Mouse (Mus musculus) E14TG2a.4 (cell line): Measurements from ENCODE around the gene Lsamp.

ENCODE experiments used
- H3K27me3 ChIP-seq: 2 replicates; pipeline ENCODE4 v1.6.1; 2014; ENCODE audit warnings: low read length, control low read depth; ENCODE audit not compliant: insufficient read depth
- H3K36me3 ChIP-seq: 2 replicates; pipeline ENCODE4 v1.6.1; 2014; ENCODE audit warnings: low read length, control low read depth; ENCODE audit not compliant: insufficient read depth
- H3K4me1 ChIP-seq: replicated peaks from 2 replicates; pipeline ENCODE4 v1.6.1; 2014; ENCODE audit warnings: low read depth, low read length, control low read depth
- H3K4me3 ChIP-seq: replicated peaks from 2 replicates; pipeline ENCODE4 v1.5.1; 2014; ENCODE audit warnings: mild to moderate bottlenecking, low read length
- H3K9me3 ChIP-seq: 2 replicates; pipeline ENCODE4 v1.6.1; 2014; ENCODE audit warnings: low read length, control low read depth
- CTCF ChIP-seq: conservative IDR thresholded peaks from 2 replicates; pipeline ENCODE4 v1.5.1; 2014; ENCODE audit warnings: low read length
- NANOG ChIP-seq: IDR thresholded peaks from 2 replicates; pipeline ENCODE4 v1.6.1; 2014; ENCODE audit warnings: borderline replicate concordance, low read length, mixed read lengths
- POU5F1 ChIP-seq: IDR thresholded peaks from 2 replicates; pipeline ENCODE4 v1.6.1; 2014; ENCODE audit warnings: low read length, borderline replicate concordance

Lsamp gene

DNA sequence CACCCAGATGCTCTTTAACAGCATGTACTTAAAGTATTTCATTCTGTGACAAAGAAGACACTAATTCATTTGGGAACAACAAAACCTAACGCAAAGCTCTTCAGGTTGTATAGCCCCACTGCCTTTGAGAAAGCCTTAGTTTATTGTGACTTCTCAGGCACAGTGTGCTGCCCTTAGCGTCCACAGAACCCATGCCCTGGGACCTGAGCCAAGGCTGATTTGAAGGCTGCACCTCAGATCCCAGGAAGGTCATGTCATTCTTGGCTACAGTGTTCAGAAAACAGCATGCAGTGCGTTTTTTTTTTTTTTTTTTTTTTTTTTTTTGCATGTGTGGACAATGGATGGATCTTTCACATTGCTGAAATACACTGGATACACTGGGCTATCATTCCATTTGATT, 210.2 kb downstream of the Lsamp start:
- no peaks in the 10 kb centered on the region for H3K27me3 ChIP-seq

DNA sequence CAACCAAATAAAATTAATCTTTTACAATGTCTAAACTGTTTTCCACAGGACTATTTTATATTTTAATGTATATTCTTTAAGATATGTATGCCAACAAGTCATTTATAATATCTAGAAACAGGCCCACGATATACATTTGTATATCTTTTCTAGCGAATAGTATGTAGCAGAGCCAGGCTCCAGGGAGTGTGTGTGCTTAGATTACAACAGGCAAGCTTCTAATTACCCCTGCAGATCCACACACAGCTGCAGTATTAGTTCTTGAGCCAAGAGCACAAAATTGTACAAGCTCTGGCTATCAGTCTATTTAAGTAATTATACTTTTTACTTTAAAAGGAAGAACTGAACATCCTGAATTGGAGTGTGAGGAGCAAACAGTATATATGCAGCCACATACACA, 210.7 kb downstream of the Lsamp start:
- no peak for TF ChIP-seq NANOG
- no peak for TF ChIP-seq CTCF
- TF ChIP-seq POU5F1: no peak
- Histone ChIP-seq H3K36me3 (no peaks in the 10 kb centered on the region), H3K4me3 (no peak overlapping the region), H3K4me1 (no peaks in the 10 kb centered on the region), H3K27me3 (no peaks in the 10 kb centered on the region), H3K9me3 (no peaks in the 10 kb centered on the region)

More for the DNA sequence above, 210.2 kb downstream of the Lsamp start:
- Histone ChIP-seq H3K36me3 (no peaks in the 10 kb centered on the region), H3K4me3 (no peak overlapping the region), H3K4me1 (no peaks in the 10 kb centered on the region), H3K9me3 (no peaks in the 10 kb centered on the region)
- TF ChIP-seq POU5F1 (no peak), NANOG (no peak), CTCF (no peak)

DNA sequence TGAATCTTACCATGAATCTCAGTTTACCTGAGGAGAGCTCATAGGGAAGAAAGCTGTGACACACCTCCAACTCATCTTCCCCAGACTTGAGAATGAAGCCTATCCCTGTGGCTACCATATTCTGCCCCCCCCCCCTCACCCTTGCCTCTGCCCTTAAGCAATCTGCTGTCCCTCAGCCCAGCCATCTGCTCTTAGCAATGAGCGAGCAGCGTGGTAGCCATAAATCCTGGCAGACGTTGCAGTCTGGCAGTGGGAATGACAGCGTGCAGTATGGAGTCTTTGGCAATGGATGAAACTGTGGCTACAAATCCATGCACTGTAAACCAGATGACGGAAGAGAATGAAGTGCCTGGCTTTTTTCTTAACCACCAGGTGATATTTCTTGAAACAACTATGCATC, 244.5 kb downstream of the Lsamp start:
- no peaks in the 10 kb centered on the region for H3K27me3 ChIP-seq
- no peaks in the 10 kb centered on the region for H3K36me3 ChIP-seq
- H3K4me1 ChIP-seq: no peaks in the 10 kb centered on the region
- no peaks in the 10 kb centered on the region for H3K9me3 ChIP-seq
- TF ChIP-seq CTCF (no peak), POU5F1 (no peak)
- no peak overlapping the region for H3K4me3 ChIP-seq

DNA sequence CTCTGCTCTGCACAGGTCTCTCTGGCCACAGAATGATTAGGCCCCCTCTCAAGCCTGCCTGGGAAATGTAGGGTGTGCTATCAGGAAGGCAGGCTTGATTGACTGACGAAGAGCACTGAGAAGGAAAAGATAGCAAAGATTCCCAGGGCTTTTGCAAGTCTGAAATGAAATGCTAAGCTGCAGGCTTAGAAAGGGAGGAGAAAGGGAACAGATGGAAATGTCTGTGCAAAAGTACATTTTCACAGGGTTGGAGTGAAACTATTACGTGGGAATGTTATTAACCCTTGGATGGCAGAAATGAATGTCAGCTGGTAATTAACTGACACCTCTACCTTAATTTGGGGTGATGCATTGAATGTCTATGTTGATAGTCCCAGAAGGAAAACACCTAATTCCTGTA, 248.9 kb downstream of the Lsamp start:
- Histone ChIP-seq H3K9me3 (no peaks in the 10 kb centered on the region), H3K27me3 (no peaks in the 10 kb centered on the region), H3K4me1 (no peaks in the 10 kb centered on the region), H3K36me3 (no peaks in the 10 kb centered on the region), H3K4me3 (no peak overlapping the region)
- TF ChIP-seq CTCF: no peak
- TF ChIP-seq NANOG: no peak
- TF ChIP-seq POU5F1: no peak

DNA sequence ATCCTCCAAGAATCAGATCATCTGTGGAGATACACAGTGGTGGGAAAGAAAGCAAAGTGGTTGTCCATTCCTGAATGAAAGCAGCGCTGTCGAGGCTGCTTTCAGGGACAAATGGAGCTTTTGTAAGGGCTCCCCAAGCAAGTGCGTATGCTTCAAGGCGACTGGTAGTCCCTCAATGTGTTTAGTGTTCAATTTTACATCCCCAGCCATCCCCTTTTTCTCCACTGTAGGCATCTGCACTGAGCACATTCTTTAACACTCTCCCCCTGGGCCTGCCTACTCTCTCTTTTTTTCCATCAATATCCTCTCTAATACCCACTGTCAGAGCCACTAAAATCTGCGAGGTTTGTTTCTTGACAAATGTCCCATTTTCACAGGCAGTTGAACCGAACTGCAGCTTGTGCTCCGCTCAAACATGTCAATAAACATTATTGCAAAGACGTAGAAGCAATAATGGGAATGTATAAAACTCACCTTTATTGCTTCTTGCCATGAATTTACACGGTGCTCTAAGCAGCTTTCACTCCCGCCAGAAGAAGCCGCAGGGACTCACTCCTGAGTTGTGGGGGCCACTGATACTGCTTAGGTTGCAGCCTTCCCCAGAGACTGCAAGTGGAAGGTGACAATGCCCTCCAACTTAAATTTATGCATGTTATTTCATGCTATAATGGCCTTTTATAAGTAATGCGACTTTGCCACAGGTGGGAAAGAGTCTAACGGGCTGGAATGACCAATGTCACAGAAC, 250.2 kb downstream of the Lsamp start:
- no peaks in the 10 kb centered on the region for H3K36me3 ChIP-seq
- H3K27me3 ChIP-seq: no peaks in the 10 kb centered on the region
- H3K4me1 ChIP-seq: no peaks in the 10 kb centered on the region
- TF ChIP-seq NANOG (no peak), POU5F1 (no peak), CTCF (no peak)
- H3K4me3 ChIP-seq: no peak overlapping the region
- no peaks in the 10 kb centered on the region for H3K9me3 ChIP-seq

DNA sequence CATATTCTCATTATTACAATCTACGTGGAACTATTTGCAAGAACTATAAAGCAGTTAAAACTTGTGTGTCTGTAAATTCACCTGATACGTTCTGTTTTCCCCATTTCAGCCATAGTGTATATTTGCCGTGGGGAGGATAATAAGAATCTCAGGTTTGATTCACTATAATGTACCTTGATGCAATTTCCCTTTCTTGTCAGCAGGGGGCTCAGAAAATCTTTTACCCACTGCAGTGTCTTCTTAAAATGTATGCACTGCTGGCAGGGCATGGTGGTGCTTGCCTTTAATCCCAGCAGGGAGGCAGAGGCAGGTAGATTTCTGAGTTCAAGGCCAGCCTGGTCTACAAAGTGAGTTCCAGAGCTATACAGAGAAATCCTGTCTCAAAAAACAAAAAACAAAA, 287.7 kb downstream of the Lsamp start:
- H3K4me1 ChIP-seq: no peaks in the 10 kb centered on the region
- H3K4me3 ChIP-seq: no peak overlapping the region
- H3K27me3 ChIP-seq: no peaks in the 10 kb centered on the region
- no peaks in the 10 kb centered on the region for H3K9me3 ChIP-seq
- H3K36me3 ChIP-seq: no peaks in the 10 kb centered on the region
- TF ChIP-seq POU5F1: no peak
- TF ChIP-seq CTCF: peak; percentile 27; the same call in 1 of the 2 replicates

DNA sequence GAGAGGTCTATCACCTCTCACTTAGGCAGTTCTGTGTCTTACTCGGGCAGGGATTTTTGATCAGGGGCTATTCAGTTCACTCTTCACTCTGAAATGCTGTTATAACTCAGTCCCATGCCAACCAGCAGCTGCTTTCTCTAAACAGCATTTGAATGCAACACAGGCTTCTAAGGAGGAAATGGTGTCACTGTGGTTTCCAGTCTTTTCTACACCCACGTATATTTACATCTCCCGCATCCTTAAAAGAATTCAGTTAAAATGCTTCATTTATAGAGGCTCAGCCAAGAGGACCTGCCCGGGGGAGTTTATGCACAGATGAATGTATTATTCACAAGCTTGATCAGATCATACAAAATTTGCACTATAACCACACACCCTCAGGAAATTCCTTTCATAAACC, 306.0 kb downstream of the Lsamp start:
- no peaks in the 10 kb centered on the region for H3K27me3 ChIP-seq
- TF ChIP-seq POU5F1 (no peak), CTCF (no peak), NANOG (no peak)
- H3K36me3 ChIP-seq: no peaks in the 10 kb centered on the region
- H3K4me1 ChIP-seq: no peaks in the 10 kb centered on the region
- no peaks in the 10 kb centered on the region for H3K9me3 ChIP-seq
- no peak overlapping the region for H3K4me3 ChIP-seq

DNA sequence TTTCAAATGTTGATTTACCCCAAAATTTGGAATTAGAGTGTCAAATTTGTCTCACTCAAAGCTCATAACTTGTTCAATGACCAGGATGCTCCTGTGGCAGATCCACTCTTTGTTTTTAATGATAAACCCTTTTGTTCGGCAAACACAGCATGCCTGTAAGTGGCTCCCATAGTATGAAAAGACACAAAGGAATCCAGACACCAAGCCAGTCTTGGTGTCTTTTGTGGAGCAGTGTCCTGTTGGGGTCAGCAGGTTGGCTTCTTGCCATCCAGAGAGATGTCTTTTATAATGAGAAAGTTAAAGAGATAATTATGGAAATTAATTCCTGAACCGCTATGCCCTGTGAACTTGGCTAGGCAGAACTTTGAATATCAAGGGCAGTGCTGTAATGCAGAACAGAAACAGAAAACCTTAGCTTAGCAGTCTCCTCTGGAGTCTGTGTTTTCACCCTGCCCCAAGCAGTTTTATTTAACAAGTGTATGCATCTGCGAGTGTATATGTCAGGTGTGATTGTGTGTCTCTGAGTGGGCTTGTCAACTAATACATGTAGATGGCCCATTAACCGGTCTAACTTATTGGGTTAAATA, 310.2 kb downstream of the Lsamp start:
- Histone ChIP-seq H3K36me3 (no peaks in the 10 kb centered on the region), H3K9me3 (no peaks in the 10 kb centered on the region), H3K4me1 (no peaks in the 10 kb centered on the region), H3K4me3 (no peak overlapping the region), H3K27me3 (no peaks in the 10 kb centered on the region)
- no peak for TF ChIP-seq POU5F1
- TF ChIP-seq NANOG: no peak
- no peak for TF ChIP-seq CTCF

DNA sequence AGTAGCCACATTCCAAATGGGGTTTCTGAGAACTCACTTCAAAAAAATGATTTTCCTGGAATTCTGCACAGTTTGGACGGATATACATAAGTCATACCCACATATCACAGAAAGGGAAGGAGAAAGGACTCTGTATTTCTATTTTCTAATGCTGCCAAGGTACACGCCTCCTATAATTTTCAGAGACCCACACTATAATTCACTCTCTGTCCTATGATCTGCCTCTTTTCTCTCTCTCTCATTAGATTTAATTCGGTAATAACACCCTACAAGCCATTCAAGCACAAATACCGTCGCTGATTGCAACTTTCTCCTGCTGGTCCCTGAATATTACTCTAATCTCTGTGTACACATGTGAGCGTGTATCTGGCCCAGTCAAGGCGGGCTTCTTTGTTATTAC, 311.1 kb downstream of the Lsamp start:
- TF ChIP-seq NANOG: no peak
- TF ChIP-seq CTCF: no peak
- no peak for TF ChIP-seq POU5F1
- H3K27me3 ChIP-seq: no peaks in the 10 kb centered on the region
- no peaks in the 10 kb centered on the region for H3K9me3 ChIP-seq

More for the DNA sequence above, 311.1 kb downstream of the Lsamp start:
- Histone ChIP-seq H3K4me3 (no peak overlapping the region), H3K4me1 (no peaks in the 10 kb centered on the region), H3K36me3 (no peaks in the 10 kb centered on the region)
